Mouse (Mus musculus): Measurements from ENCODE around the gene Prkca. TPM values are rescaled to one million over a fixed set of nuclear protein-coding genes. Genes with fewer than 3 reads are reported as not detected.
A peak's percentile ranks its signal among the peaks of the same experiment; 100 is the strongest.

Gene Prkca
- polyA plus RNA-seq, 1 experiment, result 5.4 TPM

GRCm38 (mm10) chr11:107979497-107980174, 364.1 kb downstream of the Prkca start:
- no peaks in the 10 kb centered on the region for H3K36me3 ChIP-seq (ENCODE audit: control insufficient read depth, insufficient read depth, low read length)
- H3K27ac ChIP-seq (ENCODE audit: insufficient read depth, low read depth, low read length), result no peak overlapping the region
- H3K27me3 ChIP-seq (replicated peaks; ENCODE audit: control insufficient read depth, insufficient read depth, low read length), result no peaks in the 10 kb centered on the region
- no peaks in the 10 kb centered on the region for H3K4me1 ChIP-seq (ENCODE audit: control insufficient read depth, insufficient read depth, low read length)
- no peak overlapping the region for H3K4me3 ChIP-seq (ENCODE audit: insufficient read depth, low read depth, low read length)
- TF ChIP-seq POLR2A (IDR thresholded peaks at IDR 0.05; ENCODE audit: low read depth, low read length), result no peak
- no peak for DNase-seq
- WGBS, result 51% methylated on average over 22 of the region's 22 CpGs

GRCm38 (mm10) chr11:107969943-107970342, 373.8 kb downstream of the Prkca start:
- 44% methylated on average over 10 of the region's 10 CpGs for WGBS
- Histone ChIP-seq H3K4me1 (ENCODE audit: control insufficient read depth, insufficient read depth, low read length) (no peaks in the 10 kb centered on the region), H3K36me3 (ENCODE audit: control insufficient read depth, insufficient read depth, low read length) (no peaks in the 10 kb centered on the region), H3K27me3 (replicated peaks; ENCODE audit: control insufficient read depth, insufficient read depth, low read length) (no peaks in the 10 kb centered on the region), H3K27ac (ENCODE audit: insufficient read depth, low read depth, low read length) (no peak overlapping the region), H3K4me3 (ENCODE audit: insufficient read depth, low read depth, low read length) (no peak overlapping the region)
- TF ChIP-seq CTCF (conservative IDR thresholded peaks at IDR 0.05; ENCODE audit: insufficient read depth, insufficient read length, low read depth, low read length), result no peak
- no peak for TF ChIP-seq POLR2A (IDR thresholded peaks at IDR 0.05; ENCODE audit: low read depth, low read length)
- DNase-seq, result no peak

GRCm38 (mm10) chr11:107968147-107968546, 375.6 kb downstream of the Prkca start:
- DNase-seq, result peak; percentile 7
- H3K4me3 ChIP-seq (ENCODE audit: insufficient read depth, low read depth, low read length), result no peak overlapping the region
- no peaks in the 10 kb centered on the region for H3K27me3 ChIP-seq (replicated peaks; ENCODE audit: control insufficient read depth, insufficient read depth, low read length)
- H3K27ac ChIP-seq (ENCODE audit: insufficient read depth, low read depth, low read length), result no peak overlapping the region
- TF ChIP-seq CTCF (conservative IDR thresholded peaks at IDR 0.05; ENCODE audit: insufficient read depth, insufficient read length, low read depth, low read length) (no peak), POLR2A (IDR thresholded peaks at IDR 0.05; ENCODE audit: low read depth, low read length) (no peak)
- no peaks in the 10 kb centered on the region for H3K36me3 ChIP-seq (ENCODE audit: control insufficient read depth, insufficient read depth, low read length)
- 61% methylated on average over 13 of the region's 13 CpGs for WGBS
- H3K4me1 ChIP-seq (ENCODE audit: control insufficient read depth, insufficient read depth, low read length), result no peaks in the 10 kb centered on the region

GRCm38 (mm10) chr11:107966229-107966628, 377.5 kb downstream of the Prkca start:
- H3K36me3 ChIP-seq (ENCODE audit: control insufficient read depth, insufficient read depth, low read length), result no peaks in the 10 kb centered on the region
- H3K4me1 ChIP-seq (ENCODE audit: control insufficient read depth, insufficient read depth, low read length), result no peaks in the 10 kb centered on the region
- H3K27ac ChIP-seq (ENCODE audit: insufficient read depth, low read depth, low read length), result no peak overlapping the region
- no peaks in the 10 kb centered on the region for H3K27me3 ChIP-seq (replicated peaks; ENCODE audit: control insufficient read depth, insufficient read depth, low read length)
- WGBS, result 84% methylated on average over 4 of the region's 4 CpGs
- DNase-seq, result no peak
- TF ChIP-seq CTCF (conservative IDR thresholded peaks at IDR 0.05; ENCODE audit: insufficient read depth, insufficient read length, low read depth, low read length) (no peak), POLR2A (IDR thresholded peaks at IDR 0.05; ENCODE audit: low read depth, low read length) (no peak)
- H3K4me3 ChIP-seq (ENCODE audit: insufficient read depth, low read depth, low read length), result no peak overlapping the region

- no peaks in the 10 kb centered on the region for H3K27me3 ChIP-seq (replicated peaks; ENCODE audit: control insufficient read depth, insufficient read depth, low read length)
- DNase-seq, result no peak
Measured at GRCm38 (mm10) chr11:107965449-107965848, 378.3 kb downstream of the Prkca start.

GRCm38 (mm10) chr11:107957566-107958350, 386.0 kb downstream of the Prkca start:
- Histone ChIP-seq H3K36me3 (ENCODE audit: control insufficient read depth, insufficient read depth, low read length) (no peaks in the 10 kb centered on the region), H3K4me3 (ENCODE audit: insufficient read depth, low read depth, low read length) (no peak overlapping the region), H3K27ac (ENCODE audit: insufficient read depth, low read depth, low read length) (no peak overlapping the region), H3K27me3 (replicated peaks; ENCODE audit: control insufficient read depth, insufficient read depth, low read length) (no peaks in the 10 kb centered on the region), H3K4me1 (ENCODE audit: control insufficient read depth, insufficient read depth, low read length) (no peaks in the 10 kb centered on the region)
- 74% methylated on average over 13 of the region's 13 CpGs for WGBS
- no peak for DNase-seq
- TF ChIP-seq POLR2A (IDR thresholded peaks at IDR 0.05; ENCODE audit: low read depth, low read length) (no peak), CTCF (conservative IDR thresholded peaks at IDR 0.05; ENCODE audit: insufficient read depth, insufficient read length, low read depth, low read length) (no peak)

More at GRCm38 (mm10) chr11:107965449-107965848, 378.3 kb downstream of the Prkca start:
- Histone ChIP-seq H3K4me3 (ENCODE audit: insufficient read depth, low read depth, low read length) (no peak overlapping the region), H3K4me1 (ENCODE audit: control insufficient read depth, insufficient read depth, low read length) (no peaks in the 10 kb centered on the region), H3K27ac (ENCODE audit: insufficient read depth, low read depth, low read length) (no peak overlapping the region), H3K36me3 (ENCODE audit: control insufficient read depth, insufficient read depth, low read length) (no peaks in the 10 kb centered on the region)
- WGBS, result 91% methylated on average over 7 of the region's 7 CpGs
- TF ChIP-seq CTCF (conservative IDR thresholded peaks at IDR 0.05; ENCODE audit: insufficient read depth, insufficient read length, low read depth, low read length), result no peak
- no peak for TF ChIP-seq POLR2A (IDR thresholded peaks at IDR 0.05; ENCODE audit: low read depth, low read length)
